Mouse (Mus musculus) inflammation-experienced regulatory T-cells (primary cell): ENCODE measurements around the gene Ctdsp1. TPM values are rescaled to one million over a fixed set of nuclear protein-coding genes. Genes with fewer than 3 reads are reported as not detected.

ENCODE experiments used
- polyA plus RNA-seq, 2 experiments: library from polyadenylated mRNA; unstranded; fragments of 100-300 nt; shearing (Covaris generic); gene quantifications; one replicate each; pipeline ENCODE4 v1.2.1; 2017

Ctdsp1 gene
- 1 to 10 TPM; 4.8 to 6.9 TPM for polyA plus RNA-seq

DNA sequence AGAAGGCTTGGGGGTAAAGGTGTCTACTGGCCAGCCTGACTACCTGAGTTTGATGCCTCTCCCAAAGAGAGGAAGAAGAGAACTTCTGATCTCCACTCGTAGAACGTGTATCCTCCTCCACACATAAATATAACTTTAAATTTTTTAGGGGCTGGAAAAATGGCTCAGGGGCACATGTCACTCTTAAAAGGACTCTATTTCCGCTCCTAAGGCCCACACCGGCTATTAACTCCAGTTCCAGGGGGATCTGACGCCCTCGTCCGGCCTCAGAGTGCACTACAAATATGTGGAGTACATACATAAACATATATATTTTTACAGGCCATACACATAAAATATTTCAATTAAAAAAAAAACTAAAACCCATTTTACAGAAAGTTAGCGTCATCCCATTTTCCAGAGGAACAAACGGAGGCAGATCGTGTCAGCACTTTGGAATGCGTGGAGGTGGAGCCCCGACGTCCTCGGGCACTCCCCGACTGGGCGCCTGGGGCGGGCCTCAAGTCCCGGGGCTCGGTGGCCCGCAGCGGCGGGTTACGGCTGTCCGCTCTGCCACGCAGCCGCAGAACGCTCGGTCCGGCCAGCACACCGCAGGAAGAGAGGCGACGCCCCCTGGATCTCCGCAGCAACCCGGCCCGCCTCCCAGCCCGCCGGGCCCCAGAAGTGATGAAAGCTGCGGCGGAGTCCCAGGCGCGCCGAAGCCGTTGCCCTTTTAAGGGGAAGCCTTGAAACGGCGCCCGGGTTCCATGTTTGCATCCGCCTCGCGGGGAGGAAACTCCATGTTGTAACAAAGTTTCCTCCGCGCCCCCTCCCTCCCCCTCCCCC lies at the start of gene Ctdsp1:
Ctdsp1 (plus strand) TSS at position 586 of the 825 bp plus-strand sequence.

DNA sequence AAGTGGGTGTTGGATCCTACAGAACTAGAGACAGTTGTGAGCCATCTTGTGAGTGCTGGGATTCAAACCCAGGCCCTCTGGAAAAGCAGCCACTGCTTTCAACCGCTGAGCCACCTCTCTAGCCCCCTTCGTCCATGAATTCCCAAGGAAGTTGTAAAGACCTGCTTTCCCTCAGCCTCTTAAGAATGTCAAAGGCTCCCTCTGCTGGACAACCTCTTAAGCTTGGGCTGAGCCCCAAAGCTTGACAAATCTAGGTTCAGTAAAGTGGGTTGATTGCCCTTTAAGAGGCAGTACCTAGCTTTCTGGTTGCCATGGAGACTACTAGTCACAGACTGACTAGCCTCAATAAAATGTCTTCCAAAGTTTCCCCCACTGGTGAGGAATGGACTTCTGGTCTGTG lies 29.5 kb upstream of the Ctdsp1 start, which contains the start of gene Catip:
Catip (plus strand) TSS at position 297 of the 400 bp plus-strand sequence.

GRCm38 (mm10) chr1:74374980-74375379 lies 16.3 kb upstream of the Ctdsp1 start, which contains the start of gene Slc11a1:
Gene Slc11a1 (plus strand): TSS chr1:74375195.

DNA sequence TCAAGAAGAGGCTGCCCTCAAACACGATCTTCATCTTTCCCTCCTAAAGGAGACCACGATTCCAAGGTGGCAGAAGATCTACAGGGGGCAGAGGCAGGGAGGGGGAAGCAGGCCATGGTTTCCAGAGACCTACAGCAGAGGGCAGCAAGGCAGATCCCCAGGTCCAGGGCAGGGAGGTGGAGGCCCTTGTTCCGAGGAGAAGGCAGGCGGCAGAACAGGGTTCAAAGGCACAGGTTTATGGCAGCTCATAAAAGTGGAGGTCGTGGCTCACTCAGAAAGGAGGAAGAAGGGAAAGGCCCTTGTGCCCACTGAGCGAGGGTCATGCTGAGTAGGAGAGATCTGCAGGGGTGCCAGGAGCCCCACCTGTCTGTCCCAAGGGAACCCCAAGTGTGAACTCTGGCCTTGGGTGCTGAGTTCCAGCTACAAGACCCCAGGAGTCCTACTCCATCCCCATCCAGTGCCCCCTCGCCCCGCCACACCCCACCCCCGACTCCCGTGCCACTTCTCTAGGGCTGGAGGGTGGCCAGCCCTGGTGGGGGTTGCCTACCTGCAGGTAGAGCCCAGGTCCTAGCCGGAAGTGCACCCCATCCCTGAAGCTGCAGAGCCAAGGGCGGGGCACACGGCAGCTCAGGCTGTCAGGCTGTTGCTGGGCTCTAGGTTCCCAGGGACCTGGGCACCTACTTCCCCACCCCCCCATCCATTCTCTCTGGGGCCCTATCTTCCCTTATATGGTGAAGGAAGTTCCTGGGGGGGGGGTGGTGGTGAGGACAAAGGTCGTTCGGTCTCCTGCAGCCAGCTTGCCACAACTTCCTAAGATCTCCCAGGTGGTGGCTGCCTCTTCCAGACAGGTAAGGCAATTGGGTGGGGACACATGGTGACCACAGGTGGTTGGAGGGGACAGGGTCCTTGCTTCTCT lies 17.5 kb downstream of the Ctdsp1 start, which contains the start of gene Vil1:
Vil1 (plus strand) TSS at position 788 of the 916 bp plus-strand sequence.

Other genes starting within 250 kb of the Ctdsp1 start
- under 1 TPM; 0.05 to 0.83 TPM for gene Cxcr2, start 237.5 kb upstream of the Ctdsp1 start, polyA plus RNA-seq
- gene Cxcr1, start 196.9 kb upstream of the Ctdsp1 start, polyA plus RNA-seq = under 1 TPM in 1 of 2 experiments, not detected in 1; 0.22 TPM
- gene Arpc2, start 155.4 kb upstream of the Ctdsp1 start, polyA plus RNA-seq = 1,000 to 10,000 TPM in 1 of 2 experiments, 100 to 1,000 TPM in 1; 961 to 1,093 TPM
- 1 to 10 TPM in 1 of 2 experiments, not detected in 1; 3.0 TPM for gene Gpbar1, start 113.0 kb upstream of the Ctdsp1 start, polyA plus RNA-seq
- gene Aamp, start 106.8 kb upstream of the Ctdsp1 start, polyA plus RNA-seq = 100 to 1,000 TPM; 210 to 261 TPM
- 10 to 100 TPM; 76.6 to 76.9 TPM for gene Pnkd, start 106.6 kb upstream of the Ctdsp1 start, polyA plus RNA-seq
- gene Tmbim1, start 85.9 kb upstream of the Ctdsp1 start, polyA plus RNA-seq = 10 to 100 TPM; 23.9 to 31.8 TPM
- not detected for gene Catip, start 29.4 kb upstream of the Ctdsp1 start, polyA plus RNA-seq
- 1 to 10 TPM; 1.0 to 6.0 TPM for gene Slc11a1, start 16.3 kb upstream of the Ctdsp1 start, polyA plus RNA-seq
- gene Vil1, start 17.9 kb downstream of the Ctdsp1 start, polyA plus RNA-seq = under 1 TPM; 0.22 to 0.38 TPM
- gene Cnot9, start 114.5 kb downstream of the Ctdsp1 start, polyA plus RNA-seq = 10 to 100 TPM; 26.8 to 34.2 TPM
- 1 to 10 TPM; 1.1 to 2.2 TPM for gene Plcd4, start 151.4 kb downstream of the Ctdsp1 start, polyA plus RNA-seq
- 10 to 100 TPM; 12.9 to 13.4 TPM for gene Usp37, start 152.8 kb downstream of the Ctdsp1 start, polyA plus RNA-seq
- 10 to 100 TPM; 17.6 to 24.1 TPM for gene Zfp142, start 196.7 kb downstream of the Ctdsp1 start, polyA plus RNA-seq
- gene Bcs1l, start 196.8 kb downstream of the Ctdsp1 start, polyA plus RNA-seq = 10 to 100 TPM; 10.2 to 12.2 TPM
- 10 to 100 TPM; 28.7 to 30.4 TPM for gene Rnf25, start 209.9 kb downstream of the Ctdsp1 start, polyA plus RNA-seq
- gene Stk36, start 209.9 kb downstream of the Ctdsp1 start, polyA plus RNA-seq = 1 to 10 TPM in 1 of 2 experiments, under 1 TPM in 1; 0.18 to 1.0 TPM